Mouse (Mus musculus) embryonic fibroblast, embryonic 13.5 days (primary cell): ENCODE measurements at regions not wholly inside any gene's neighbourhood (a gene's known extent, or its start where the extent isn't known, plus 50 kb on each side); places are given as distances from the start of the nearest gene placed in this dataset.

Experiments used
- H3K27ac ChIP-seq: 2 replicates; pipeline ENCODE4 v1.5.1; 2012; ENCODE audit warnings: low read length, control low read depth, inconsistent platforms; ENCODE audit not compliant: insufficient read depth
- H3K4me1 ChIP-seq: 2 replicates; pipeline ENCODE4 v1.6.1; 2011; ENCODE audit warnings: low read length; ENCODE audit not compliant: control insufficient read depth, insufficient read depth
- H3K4me3 ChIP-seq: 2 replicates; pipeline ENCODE4 v1.5.1; 2011; ENCODE audit warnings: mild to moderate bottlenecking, control low read depth, low read length; ENCODE audit not compliant: insufficient read depth
- CTCF ChIP-seq: IDR thresholded peaks from 2 replicates; pipeline ENCODE4 v1.5.1; 2011; ENCODE audit warnings: mild to moderate bottlenecking, control low read depth, low read length, moderate library complexity, borderline replicate concordance; ENCODE audit not compliant: insufficient read depth
- POLR2A ChIP-seq: IDR thresholded peaks from 2 replicates; pipeline ENCODE4 v1.6.1; 2011; ENCODE audit warnings: low read depth, mild to moderate bottlenecking, control low read depth, low read length, moderate library complexity

DNA sequence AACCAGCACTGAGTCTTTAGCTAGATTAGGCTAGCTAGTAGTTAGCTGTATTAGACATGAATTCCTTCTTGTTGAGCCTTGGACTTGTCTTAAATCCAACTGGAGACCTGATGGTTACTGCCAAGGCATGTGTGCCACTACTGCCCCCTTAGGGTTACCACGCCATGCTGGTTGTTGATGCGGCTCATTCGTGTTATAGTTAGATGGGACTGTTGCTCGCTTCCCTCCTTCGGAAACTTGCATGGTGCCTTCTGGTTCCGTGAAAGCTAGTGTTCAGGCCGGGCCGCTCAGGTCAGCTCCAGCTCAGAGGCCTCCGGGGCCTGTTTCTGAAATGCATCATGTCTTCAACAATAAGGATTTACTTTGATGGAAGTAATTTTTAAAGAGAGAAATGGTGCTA lies 79.6 kb downstream of the Pttg1 start:
- TF ChIP-seq CTCF (no peak), POLR2A (no peak)
- Histone ChIP-seq H3K4me1 (no peaks in the 10 kb centered on the region), H3K4me3 (no peak overlapping the region), H3K27ac (no peak overlapping the region)

DNA sequence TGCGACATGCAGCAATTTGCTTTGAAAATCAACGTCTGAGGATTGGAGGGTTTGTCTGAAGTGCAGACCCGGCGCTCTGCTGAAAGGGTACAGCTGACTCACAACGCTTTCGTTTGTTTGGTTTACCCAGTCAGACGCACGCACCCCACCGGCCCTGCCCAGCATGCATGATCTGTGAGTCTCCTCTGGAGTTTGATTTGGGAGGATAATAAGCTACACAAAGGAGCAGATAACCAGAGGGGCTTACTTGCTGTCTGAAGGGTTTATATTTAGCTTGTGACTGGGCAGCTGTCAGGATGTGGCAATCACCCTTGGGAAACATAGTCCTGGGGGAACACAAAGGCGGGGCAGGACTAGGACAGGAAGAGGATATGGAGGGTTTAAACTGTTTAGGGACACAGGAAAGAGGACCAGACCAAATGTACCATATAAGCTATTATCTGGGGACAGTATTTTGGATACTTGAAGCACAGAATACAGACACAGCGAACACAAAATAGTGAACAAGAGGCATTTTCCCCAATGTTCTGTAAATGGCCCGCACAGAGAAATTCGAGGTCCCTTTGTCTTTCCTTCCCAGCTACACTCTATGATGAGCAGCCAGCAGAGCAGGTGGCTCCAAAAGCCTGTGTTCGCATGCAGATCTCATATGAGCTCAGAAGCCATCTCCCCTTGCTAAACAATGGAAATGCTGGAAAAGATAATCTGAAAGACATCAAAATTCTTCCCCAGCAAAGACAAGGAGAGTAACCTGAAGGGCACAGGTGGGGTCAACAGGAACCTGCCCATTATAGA lies 81.1 kb downstream of the Pttg1 start:
- Histone ChIP-seq H3K4me1 (no peaks in the 10 kb centered on the region), H3K27ac (no peak overlapping the region), H3K4me3 (no peak overlapping the region)
- TF ChIP-seq POLR2A = no peak
- TF ChIP-seq CTCF = no peak

DNA sequence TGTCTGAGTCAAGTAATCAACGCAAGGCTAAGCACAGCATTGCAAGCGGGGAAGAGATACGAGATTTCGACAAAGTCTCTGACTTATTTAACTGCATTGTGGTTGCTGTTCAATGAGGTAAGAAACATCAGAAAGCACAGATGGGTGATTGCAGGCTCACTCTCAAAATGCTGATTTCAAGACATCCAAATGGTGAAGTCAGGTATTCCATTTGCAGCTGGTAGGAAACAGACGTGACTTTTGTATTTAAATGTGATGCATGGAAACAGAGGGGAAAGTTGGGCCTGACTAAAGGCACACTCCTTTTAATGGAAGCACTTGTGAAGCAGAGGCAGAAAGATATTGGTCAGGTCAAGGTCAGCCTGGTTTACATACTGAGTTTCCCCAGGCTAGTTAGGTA lies 82.5 kb downstream of the Pttg1 start:
- no peak for TF ChIP-seq CTCF
- no peak for TF ChIP-seq POLR2A
- Histone ChIP-seq H3K4me3 (no peak overlapping the region), H3K4me1 (no peaks in the 10 kb centered on the region), H3K27ac (no peak overlapping the region)

DNA sequence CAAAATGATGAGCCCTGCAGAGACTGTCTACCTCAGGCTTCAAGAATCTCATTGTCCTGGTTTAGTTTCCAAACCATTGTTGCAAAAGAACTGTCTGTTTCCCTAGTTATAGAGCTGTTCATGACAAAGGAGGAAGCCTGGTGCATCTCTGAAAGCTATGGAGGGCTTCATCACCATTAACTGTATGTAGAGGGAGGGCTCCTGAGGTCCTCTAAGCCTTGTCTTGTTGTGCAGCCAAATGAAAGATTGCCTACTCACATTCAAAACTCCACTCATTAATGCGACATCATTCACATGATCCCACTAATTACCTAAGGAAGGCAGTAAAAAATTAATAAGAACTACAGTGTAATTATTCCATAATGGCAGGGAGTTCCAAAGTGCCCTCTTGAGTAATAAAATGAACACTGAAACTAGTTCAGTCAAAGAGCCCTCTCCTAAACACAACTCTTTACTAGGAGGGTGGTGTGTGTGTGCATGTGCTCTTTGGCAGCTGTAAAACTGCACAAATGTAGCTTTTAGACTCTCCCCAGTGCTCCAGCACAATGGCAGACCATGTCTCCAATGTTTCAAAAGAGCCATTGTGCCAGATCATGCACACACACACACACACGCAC lies 87.6 kb downstream of the Pttg1 start:
- TF ChIP-seq POLR2A = no peak
- no peak for TF ChIP-seq CTCF
- Histone ChIP-seq H3K27ac (no peak overlapping the region), H3K4me3 (no peak overlapping the region), H3K4me1 (no peaks in the 10 kb centered on the region)

DNA sequence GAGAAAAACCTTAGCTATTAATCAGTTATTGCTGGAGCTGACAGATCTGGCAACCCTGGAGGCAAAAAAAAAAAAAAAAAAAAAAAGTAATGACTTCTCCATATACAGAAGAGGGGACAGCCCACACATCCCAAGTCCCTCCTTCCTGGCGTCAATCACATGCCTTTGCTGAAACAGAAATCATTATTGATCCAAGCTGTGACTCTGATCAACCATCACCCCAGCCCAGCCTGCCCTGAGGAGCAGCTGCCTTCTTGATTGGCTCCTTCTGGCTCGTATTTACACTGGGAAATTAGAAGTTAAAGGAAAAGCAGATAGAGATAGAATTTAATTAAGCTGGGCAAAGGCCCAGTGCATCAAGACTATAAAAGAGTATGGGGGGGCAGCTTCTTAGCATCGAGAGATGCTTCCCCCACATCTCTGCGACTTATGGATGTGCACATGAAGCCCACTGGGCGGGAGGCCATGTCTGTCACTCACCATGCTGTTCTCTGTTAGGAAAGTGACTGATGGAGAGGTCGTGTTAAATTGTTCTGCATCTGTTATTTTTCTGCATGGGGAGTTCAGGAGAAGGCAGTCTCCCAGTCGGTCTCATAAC lies 90.3 kb downstream of the Pttg1 start:
- no peak for TF ChIP-seq POLR2A
- no peak for TF ChIP-seq CTCF
- no peak overlapping the region for H3K27ac ChIP-seq
- H3K4me1 ChIP-seq = no peaks in the 10 kb centered on the region
- H3K4me3 ChIP-seq = no peak overlapping the region

DNA sequence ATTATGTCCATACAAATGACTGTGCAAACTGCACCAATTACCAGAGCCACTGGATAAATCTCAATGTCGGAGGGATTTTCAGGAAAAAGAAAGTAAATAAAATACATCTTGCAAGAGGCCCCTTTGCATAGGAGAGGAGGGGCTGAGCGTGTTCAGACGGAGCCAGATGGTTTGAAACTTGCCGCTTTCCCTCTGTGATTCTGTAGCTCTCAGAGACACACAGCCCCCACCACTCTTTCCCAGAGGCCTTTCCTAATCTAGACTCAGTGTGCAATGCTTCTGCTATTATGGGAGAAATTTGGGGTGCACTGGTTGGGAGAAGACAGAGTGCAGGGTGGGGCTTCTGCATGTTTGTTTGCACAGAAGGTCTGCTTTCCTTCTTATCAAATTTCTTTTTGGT lies 92.5 kb downstream of the Pttg1 start:
- Histone ChIP-seq H3K4me1 (no peaks in the 10 kb centered on the region), H3K27ac (no peak overlapping the region), H3K4me3 (no peak overlapping the region)
- TF ChIP-seq POLR2A (no peak), CTCF (no peak)

DNA sequence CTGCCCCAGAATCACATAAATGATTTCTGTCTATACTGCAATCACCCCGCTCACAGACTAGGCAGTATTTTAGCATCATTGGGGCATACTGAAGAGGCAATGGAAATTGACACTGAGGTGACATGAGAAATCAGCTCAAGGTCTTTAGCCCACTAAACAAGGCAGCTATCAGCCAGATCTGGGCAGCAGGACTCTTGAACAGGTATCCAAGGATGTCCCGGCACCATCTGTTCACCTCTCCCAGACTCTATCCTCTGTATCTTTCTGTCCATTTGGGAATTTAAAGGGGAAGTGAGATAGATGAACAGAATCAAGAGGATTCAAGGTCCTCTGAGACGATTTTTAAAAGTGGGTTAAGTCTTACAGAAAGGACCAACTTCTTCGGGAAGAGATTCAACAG lies 112.1 kb downstream of the Pttg1 start:
- no peak overlapping the region for H3K4me3 ChIP-seq
- H3K4me1 ChIP-seq = no peaks in the 10 kb centered on the region
- TF ChIP-seq POLR2A (no peak), CTCF (no peak)
- H3K27ac ChIP-seq = no peak overlapping the region
